Mouse (Mus musculus) forebrain, embryonic 12.5 days (tissue): ENCODE data around the gene Slc22a23. TPM values are rescaled to one million over a fixed set of nuclear protein-coding genes. Genes with fewer than 3 reads are reported as not detected.

Experiments
- ATAC-seq: fragments of 200-750 bp; cut with Nextera tagmentation; 2 replicates; pipeline ENCODE4 v1.8.0; 2017; ENCODE audit warnings: moderate TSS enrichment; ENCODE audit not compliant: low FRiP score
- H3K27ac ChIP-seq: fragments of 300-500 bp; sonication (generic); 2 replicates; pipeline ENCODE4 v1.5.1; 2016; ENCODE audit warnings: mild to moderate bottlenecking
- H3K27me3 ChIP-seq: fragments of 300-500 bp; sonication (generic); 2 replicates; pipeline ENCODE4 v1.6.1; 2016; ENCODE audit warnings: mild to moderate bottlenecking
- H3K36me3 ChIP-seq: fragments of 300-500 bp; sonication (generic); replicated peaks from 2 replicates; pipeline ENCODE4 v1.6.1; 2016; ENCODE audit warnings: mild to moderate bottlenecking
- H3K4me1 ChIP-seq: fragments of 300-500 bp; sonication (generic); 2 replicates; pipeline ENCODE4 v1.6.1; 2016
- H3K4me2 ChIP-seq: fragments of 300-500 bp; sonication (generic); 2 replicates; pipeline ENCODE4 v1.6.1; 2016; ENCODE audit warnings: mild to moderate bottlenecking, moderate library complexity
- H3K4me3 ChIP-seq: fragments of 300-500 bp; sonication (generic); replicated peaks from 2 replicates; pipeline ENCODE4 v1.5.1; 2016; ENCODE audit warnings: mild to moderate bottlenecking
- H3K9ac ChIP-seq: fragments of 300-500 bp; sonication (generic); 2 replicates; pipeline ENCODE4 v1.6.1; 2016; ENCODE audit warnings: mild to moderate bottlenecking
- H3K9me3 ChIP-seq: fragments of 300-500 bp; sonication (generic); 2 replicates; pipeline ENCODE4 v1.6.1; 2016
- WGBS: fragments of 180-500 bp; shearing (Covaris S2); methylation state at CpG from one replicate; pipeline ENCODE4 v1.1.7; 2016; 5-methylcytosine and 5-hydroxymethylcytosine counted together
- polyA plus RNA-seq: library from polyadenylated mRNA; unstranded; fragments of >200 nt; fragmentation: Nextera tagmentation; extraction: Ambion mirVana; gene quantifications from 2 replicates; pipeline ENCODE4 v1.2.1, GENCODE M21; 2016

Slc22a23 gene
- polyA plus RNA-seq, 1 experiment from 2014 or later: 16.4 TPM

- H3K9me3 ChIP-seq: no peaks in the 10 kb centered on the region
- H3K36me3 ChIP-seq: peaks cover 8% of the 10 kb centered on the region; the same call in 1 of the 2 replicates
- no peak overlapping the region for H3K27ac ChIP-seq
- H3K9ac ChIP-seq: no peak overlapping the region
- whole genome bisulfite sequencing: 91% methylated on average over 3 of the region's 3 CpGs
- H3K4me2 ChIP-seq: no peak overlapping the region
- H3K27me3 ChIP-seq: no peaks in the 10 kb centered on the region
- no peak for ATAC-seq
- no peak overlapping the region for H3K4me3 ChIP-seq
- H3K4me1 ChIP-seq: peaks cover 22% of the 10 kb centered on the region
These were observed 36.4 kb downstream of the Slc22a23 start for GRCm38 (mm10) chr13:34308604-34308927.

- Histone ChIP-seq H3K4me2 (no peak overlapping the region), H3K27me3 (no peaks in the 10 kb centered on the region), H3K4me1 (peaks cover 17% of the 10 kb centered on the region), H3K9me3 (no peaks in the 10 kb centered on the region), H3K27ac (no peak overlapping the region), H3K9ac (no peak overlapping the region), H3K4me3 (no peak overlapping the region), H3K36me3 (peaks cover 10% of the 10 kb centered on the region; the same call in 1 of the 2 replicates)
- 62% methylated on average over 7 of the region's 7 CpGs for WGBS
- no peak for ATAC-seq
These were observed 37.0 kb downstream of the Slc22a23 start for GRCm38 (mm10) chr13:34307696-34308603.

GRCm38 (mm10) chr13:34305964-34306671 lies 38.9 kb downstream of the Slc22a23 start:
- Histone ChIP-seq H3K27ac (no peak overlapping the region), H3K27me3 (no peaks in the 10 kb centered on the region), H3K4me1 (peaks cover 10% of the 10 kb centered on the region), H3K4me2 (no peak overlapping the region), H3K9ac (no peak overlapping the region), H3K4me3 (no peak overlapping the region), H3K36me3 (peaks cover 11% of the 10 kb centered on the region; the same call in 1 of the 2 replicates), H3K9me3 (no peaks in the 10 kb centered on the region)
- 92% methylated on average over 2 of the region's 2 CpGs for WGBS
- no peak for ATAC-seq

- peaks cover 11% of the 10 kb centered on the region for H3K36me3 ChIP-seq
- no peak overlapping the region for H3K27ac ChIP-seq
- ATAC-seq: no peak
- peaks cover 7% of the 10 kb centered on the region; the same call in 1 of the 2 replicates for H3K4me1 ChIP-seq
- H3K4me2 ChIP-seq: no peak overlapping the region
- no peak overlapping the region for H3K4me3 ChIP-seq
- 95% methylated on average over 3 of the region's 3 CpGs for WGBS
- H3K27me3 ChIP-seq: no peaks in the 10 kb centered on the region
- H3K9ac ChIP-seq: no peak overlapping the region
- H3K9me3 ChIP-seq: no peaks in the 10 kb centered on the region
These were observed 40.1 kb downstream of the Slc22a23 start for GRCm38 (mm10) chr13:34304896-34305295.

- ATAC-seq: no peak
- no peak overlapping the region for H3K27ac ChIP-seq
- H3K27me3 ChIP-seq: no peaks in the 10 kb centered on the region
- no peak overlapping the region for H3K4me2 ChIP-seq
- no peaks in the 10 kb centered on the region for H3K9me3 ChIP-seq
- 82% methylated on average over 6 of the region's 6 CpGs for WGBS
- no peak overlapping the region for H3K4me3 ChIP-seq
- H3K4me1 ChIP-seq: peaks cover 7% of the 10 kb centered on the region; the same call in 1 of the 2 replicates
- H3K9ac ChIP-seq: no peak overlapping the region
- peaks cover 19% of the 10 kb centered on the region for H3K36me3 ChIP-seq
These were observed 41.5 kb downstream of the Slc22a23 start for GRCm38 (mm10) chr13:34303386-34304016.

- Histone ChIP-seq H3K27ac (no peak overlapping the region), H3K9me3 (no peaks in the 10 kb centered on the region), H3K4me3 (no peak overlapping the region), H3K4me1 (peaks cover 7% of the 10 kb centered on the region; the same call in 1 of the 2 replicates), H3K9ac (no peak overlapping the region), H3K36me3 (peaks cover 37% of the 10 kb centered on the region), H3K27me3 (no peaks in the 10 kb centered on the region), H3K4me2 (no peak overlapping the region)
- WGBS: 32% methylated on average over 3 of the region's 3 CpGs
- ATAC-seq: no peak
These were observed 43.4 kb downstream of the Slc22a23 start for GRCm38 (mm10) chr13:34301585-34301984.

GRCm38 (mm10) chr13:34299351-34300333 lies 45.3 kb downstream of the Slc22a23 start:
- Histone ChIP-seq H3K4me2 (no peak overlapping the region), H3K27ac (no peak overlapping the region), H3K4me3 (no peak overlapping the region), H3K36me3 (peaks cover 39% of the 10 kb centered on the region), H3K9ac (no peak overlapping the region), H3K27me3 (no peaks in the 10 kb centered on the region), H3K9me3 (no peaks in the 10 kb centered on the region), H3K4me1 (peaks cover 7% of the 10 kb centered on the region; the same call in 1 of the 2 replicates)
- ATAC-seq: no peak
- WGBS: 93% methylated on average over 7 of the region's 7 CpGs

GRCm38 (mm10) chr13:34298674-34299073 lies 46.3 kb downstream of the Slc22a23 start:
- H3K4me3 ChIP-seq: no peak overlapping the region
- H3K9me3 ChIP-seq: no peaks in the 10 kb centered on the region
- H3K9ac ChIP-seq: no peak overlapping the region
- peaks cover 34% of the 10 kb centered on the region for H3K36me3 ChIP-seq
- no peaks in the 10 kb centered on the region for H3K27me3 ChIP-seq
- H3K27ac ChIP-seq: no peak overlapping the region
- no peak overlapping the region for H3K4me2 ChIP-seq
- 97% methylated on average over 5 of the region's 5 CpGs for WGBS
- ATAC-seq: no peak
- H3K4me1 ChIP-seq: peaks cover 4% of the 10 kb centered on the region; the same call in 1 of the 2 replicates

- WGBS: 97% methylated on average over 6 of the region's 6 CpGs
- Histone ChIP-seq H3K4me1 (peaks cover 3% of the 10 kb centered on the region; the same call in 1 of the 2 replicates), H3K4me3 (no peak overlapping the region), H3K9me3 (no peaks in the 10 kb centered on the region), H3K36me3 (peaks cover 34% of the 10 kb centered on the region), H3K27me3 (no peaks in the 10 kb centered on the region), H3K9ac (no peak overlapping the region), H3K4me2 (no peak overlapping the region), H3K27ac (no peak overlapping the region)
- no peak for ATAC-seq
These were observed 46.9 kb downstream of the Slc22a23 start for GRCm38 (mm10) chr13:34298061-34298460.

GRCm38 (mm10) chr13:34295787-34296435 lies 49.1 kb downstream of the Slc22a23 start:
- Histone ChIP-seq H3K4me1 (no peaks in the 10 kb centered on the region), H3K4me2 (no peak overlapping the region), H3K27me3 (no peaks in the 10 kb centered on the region), H3K36me3 (peaks cover 31% of the 10 kb centered on the region), H3K9me3 (no peaks in the 10 kb centered on the region), H3K27ac (no peak overlapping the region), H3K4me3 (no peak overlapping the region), H3K9ac (no peak overlapping the region)
- no peak for ATAC-seq
- WGBS: 92% methylated on average over 12 of the region's 12 CpGs

- Histone ChIP-seq H3K9me3 (no peaks in the 10 kb centered on the region), H3K4me1 (peaks cover 7% of the 10 kb centered on the region), H3K4me3 (no peak overlapping the region), H3K4me2 (no peak overlapping the region), H3K9ac (no peak overlapping the region), H3K36me3 (peaks cover 31% of the 10 kb centered on the region), H3K27ac (no peak overlapping the region), H3K27me3 (no peaks in the 10 kb centered on the region)
- no peak for ATAC-seq
- 63% methylated on average over 4 of the region's 4 CpGs for WGBS
These were observed 50.8 kb downstream of the Slc22a23 start for GRCm38 (mm10) chr13:34294212-34294611.
